Mouse (Mus musculus) heart, embryonic 11.5 days (tissue): ENCODE measurements around the gene Nfu1. TPM values are rescaled to one million over a fixed set of nuclear protein-coding genes. Genes with fewer than 3 reads are reported as not detected.
A peak's percentile ranks its signal among the peaks of the same experiment; 100 is the strongest.

ENCODE experiments used
- ATAC-seq: fragments of 200-750 bp; cut with Nextera tagmentation; replicated peaks from 2 replicates; pipeline ENCODE4 v1.8.0; 2017; ENCODE audit warnings: moderate library complexity; ENCODE audit not compliant: insufficient number of reproducible peaks, low FRiP score, low TSS enrichment
- H3K27ac ChIP-seq: fragments of 300-500 bp; sonication (generic); 2 replicates; pipeline ENCODE4 v1.5.1; 2014; ENCODE audit warnings: mild to moderate bottlenecking, low read depth, low read length
- H3K27me3 ChIP-seq: fragments of 300-500 bp; sonication (generic); 2 replicates; pipeline ENCODE4 v1.6.1; 2014; ENCODE audit warnings: mild to moderate bottlenecking, low read length, mixed read lengths; ENCODE audit not compliant: control insufficient read depth, insufficient read depth
- H3K36me3 ChIP-seq: fragments of 300-500 bp; sonication (generic); 2 replicates; pipeline ENCODE4 v1.6.1; 2014; ENCODE audit warnings: mild to moderate bottlenecking, low read length, moderate library complexity, mixed read lengths; ENCODE audit not compliant: control insufficient read depth, insufficient read depth
- H3K4me1 ChIP-seq: fragments of 300-500 bp; sonication (generic); 2 replicates; pipeline ENCODE4 v1.6.1; 2014; ENCODE audit warnings: low read length; ENCODE audit not compliant: control insufficient read depth, insufficient read depth
- H3K4me2 ChIP-seq: fragments of 300-500 bp; sonication (generic); 2 replicates; pipeline ENCODE4 v1.6.1; 2014; ENCODE audit warnings: mild to moderate bottlenecking, moderate library complexity
- H3K4me3 ChIP-seq: fragments of 300-500 bp; sonication (generic); 2 replicates; pipeline ENCODE4 v1.5.1; 2014; ENCODE audit warnings: low read depth, low read length
- H3K9ac ChIP-seq: fragments of 300-500 bp; sonication (generic); 2 replicates; pipeline ENCODE4 v1.6.1; 2014; ENCODE audit warnings: mild to moderate bottlenecking, low read depth, low read length, moderate library complexity
- H3K9me3 ChIP-seq: fragments of 300-500 bp; sonication (generic); replicated peaks from 2 replicates; pipeline ENCODE4 v1.6.1; 2016; ENCODE audit warnings: low read length; ENCODE audit not compliant: control insufficient read depth
- WGBS: fragments of 180-500 bp; shearing (Covaris S2); extraction: QIAGEN DNeasy Blood & Tissue Kit; methylation state at CpG from one replicate; pipeline ENCODE4 v1.1.7; 2014; ENCODE audit not compliant: insufficient replicate concordance; 5-methylcytosine and 5-hydroxymethylcytosine counted together
- polyA plus RNA-seq: library from polyadenylated mRNA; unstranded; fragments of >200 nt; fragmentation: Nextera tagmentation; extraction: Ambion mirVana; gene quantifications from 2 replicates; pipeline ENCODE4 v1.2.1, GENCODE M21; 2014

Gene Nfu1
- polyA plus RNA-seq, 1 experiment from 2014 or later, result 96.8 TPM

GRCm38 (mm10) chr6:87070641-87071040 lies 61.6 kb downstream of the Nfu1 start:
- ATAC-seq, result no peak
- Histone ChIP-seq H3K4me1 (peaks cover 14% of the 10 kb centered on the region), H3K4me3 (no peak overlapping the region), H3K27me3 (no peaks in the 10 kb centered on the region), H3K9me3 (no peaks in the 10 kb centered on the region), H3K9ac (no peak overlapping the region), H3K27ac (no peak overlapping the region), H3K36me3 (peaks cover 21% of the 10 kb centered on the region; the same call in 1 of the 2 replicates), H3K4me2 (no peak overlapping the region)
- 83% methylated on average over 4 of the region's 4 CpGs for WGBS

GRCm38 (mm10) chr6:87072759-87073158 lies 63.7 kb downstream of the Nfu1 start:
- WGBS, result 15% methylated on average over 4 of the region's 4 CpGs
- Histone ChIP-seq H3K27ac (peak overlapping the region; percentile 51; the same call in 1 of the 2 replicates), H3K9ac (no peak overlapping the region)

GRCm38 (mm10) chr6:87075092-87075685 lies 66.2 kb downstream of the Nfu1 start:
- H3K4me3 ChIP-seq, result no peak overlapping the region
- 55% methylated on average over 3 of the region's 3 CpGs for WGBS
- no peak overlapping the region for H3K4me2 ChIP-seq
- no peak overlapping the region for H3K9ac ChIP-seq
- H3K4me1 ChIP-seq, result peaks cover 8% of the 10 kb centered on the region
- ATAC-seq, result no peak
- H3K36me3 ChIP-seq, result peaks cover 24% of the 10 kb centered on the region
- no peaks in the 10 kb centered on the region for H3K9me3 ChIP-seq
- no peak overlapping the region; the same call in 1 of the 2 replicates for H3K27ac ChIP-seq
- no peaks in the 10 kb centered on the region for H3K27me3 ChIP-seq

More at GRCm38 (mm10) chr6:87072759-87073158, 63.7 kb downstream of the Nfu1 start:
- Histone ChIP-seq H3K9me3 (no peaks in the 10 kb centered on the region), H3K27me3 (no peaks in the 10 kb centered on the region), H3K4me2 (no peak overlapping the region), H3K4me1 (peaks cover 14% of the 10 kb centered on the region), H3K4me3 (no peak overlapping the region), H3K36me3 (peaks cover 21% of the 10 kb centered on the region)
- ATAC-seq, result no peak

Other genes starting within 250 kb of the Nfu1 start
- 13.0 and 13.7 TPM in 2 replicates for gene Anxa4, start 215.7 kb upstream of the Nfu1 start, polyA plus RNA-seq
- 23.0 and 24.3 TPM in 2 replicates for gene Aak1, start 159.7 kb upstream of the Nfu1 start, polyA plus RNA-seq
- gene Gfpt1, start 33.6 kb downstream of the Nfu1 start, polyA plus RNA-seq, result 14.7 and 20.1 TPM in 2 replicates
- gene D6Ertd527e, start 95.5 kb downstream of the Nfu1 start, polyA plus RNA-seq, result 0.13 and 0.17 TPM in 2 replicates